Mouse (Mus musculus) cerebellum, adult (tissue): ENCODE results near the gene Usp24.

Experiments
- ATAC-seq: cut with Nextera tagmentation; 2 replicates; pipeline ENCODE4 v1.9.2; 2017; ENCODE audit warnings: mild to moderate bottlenecking, moderate library complexity, mixed read lengths; ENCODE audit not compliant: insufficient number of reproducible peaks, low FRiP score, low TSS enrichment

Gene Usp24

DNA sequence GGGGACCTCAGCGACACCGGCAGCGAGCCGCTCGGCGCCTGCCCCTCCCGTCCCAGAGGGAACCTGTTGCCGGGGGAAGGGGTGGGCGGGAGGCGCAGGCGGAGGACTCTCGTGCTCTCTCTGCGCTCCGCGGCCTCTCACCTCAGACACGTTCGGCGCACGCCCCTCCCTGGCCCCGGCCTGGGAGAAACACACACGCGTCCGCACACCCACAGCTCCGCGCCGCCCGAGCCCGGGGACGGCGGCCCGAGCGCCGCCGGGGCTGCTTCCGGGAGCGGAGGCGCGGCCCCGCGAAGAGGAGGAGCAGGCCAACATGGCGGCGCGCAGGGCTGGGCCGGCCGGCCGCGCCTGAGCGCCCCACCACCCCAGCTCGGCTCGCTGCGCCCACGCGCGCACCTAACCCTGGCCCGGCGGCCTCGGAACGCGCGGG is at the start of gene Usp24:
TSS of gene Usp24 (plus strand) at position 293 of the 430 bp plus-strand sequence.
- peak; percentile 76 for ATAC-seq

DNA sequence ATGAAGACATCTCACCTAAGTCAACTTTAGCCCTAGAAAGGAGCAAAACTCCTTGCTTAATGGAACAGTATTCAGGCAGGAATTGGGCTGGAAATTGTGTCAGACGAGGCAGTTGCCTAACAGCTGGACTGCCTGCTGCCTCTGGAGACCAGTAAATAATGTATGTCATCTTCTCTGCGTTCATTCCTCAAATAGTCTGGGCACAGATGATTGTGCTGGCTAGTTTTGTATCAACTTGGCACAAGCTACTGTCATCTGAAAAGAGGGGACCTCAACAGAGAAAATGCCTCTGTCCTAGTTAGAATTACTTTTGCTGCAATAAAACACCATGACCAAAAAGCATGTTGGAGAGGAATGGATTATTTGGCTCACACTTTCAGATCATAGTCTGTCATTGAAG is 39.1 kb upstream of the Usp24 start:
- no peak for ATAC-seq

DNA sequence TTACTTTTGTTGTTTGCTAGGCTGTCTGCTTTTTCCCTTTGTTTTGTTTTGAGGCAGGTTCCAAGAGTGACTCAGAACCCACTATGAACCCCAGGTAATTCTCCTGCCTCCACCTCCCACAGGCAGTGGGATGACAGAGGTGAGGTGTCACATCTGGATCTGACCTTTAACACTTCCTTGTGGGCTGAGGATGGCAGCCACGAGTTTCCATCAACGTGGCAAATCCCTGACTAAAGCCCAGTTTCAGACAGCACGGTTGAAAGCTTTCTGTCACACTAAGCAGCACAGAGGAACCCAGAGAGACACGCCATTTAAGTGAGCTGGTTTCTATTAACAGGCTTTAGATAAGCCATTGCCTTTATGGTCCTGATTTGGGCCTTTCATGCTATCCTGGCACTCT is 36.8 kb upstream of the Usp24 start:
- ATAC-seq = no peak

DNA sequence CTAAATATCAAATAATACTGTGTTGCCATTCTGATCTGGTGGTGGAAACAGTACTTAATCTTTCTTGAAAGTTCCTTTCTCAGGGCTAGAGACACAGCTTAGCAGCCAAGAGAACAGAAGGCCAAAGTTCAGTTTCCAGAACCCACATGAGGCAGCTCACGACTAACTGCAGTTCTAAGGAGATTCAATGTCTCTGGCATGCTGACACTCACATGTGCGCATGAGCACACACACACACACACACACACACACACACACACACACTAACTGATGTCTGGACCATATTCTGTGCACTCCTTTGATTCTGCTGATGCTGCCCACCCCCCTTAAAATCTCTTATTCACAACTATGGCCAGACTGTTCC is 34.9 kb upstream of the Usp24 start:
- no peak for ATAC-seq

DNA sequence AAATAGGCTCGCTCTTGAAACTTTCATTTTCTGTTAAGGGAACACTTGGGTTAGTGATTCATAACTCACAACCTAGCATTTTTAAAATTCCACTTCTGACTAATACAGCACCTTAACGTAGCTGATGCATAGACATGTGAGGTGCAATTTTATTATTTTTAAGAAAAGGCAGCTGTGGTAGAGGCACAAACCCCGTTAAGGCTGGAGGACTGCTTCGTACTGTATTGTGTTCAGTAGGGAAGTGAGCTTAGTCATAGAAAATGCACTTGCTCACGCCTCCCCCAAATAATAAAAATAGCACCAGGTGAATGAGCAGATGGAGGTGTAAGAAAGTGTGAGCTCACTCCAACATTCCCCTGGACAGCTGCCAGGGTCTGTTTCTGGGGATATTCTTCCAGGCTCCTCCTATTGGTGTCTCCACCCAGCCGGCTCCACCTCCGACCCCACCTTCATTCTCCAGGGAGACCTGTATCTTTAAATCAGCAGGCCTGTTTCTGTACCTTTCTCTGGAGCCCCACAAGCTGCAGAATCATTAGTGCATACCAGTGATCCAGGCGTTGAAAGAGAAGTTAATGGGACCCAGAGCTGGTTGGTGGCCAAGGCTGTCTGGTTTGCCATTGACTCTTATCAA is 34.4 kb upstream of the Usp24 start:
- peak; percentile 85 for ATAC-seq

DNA sequence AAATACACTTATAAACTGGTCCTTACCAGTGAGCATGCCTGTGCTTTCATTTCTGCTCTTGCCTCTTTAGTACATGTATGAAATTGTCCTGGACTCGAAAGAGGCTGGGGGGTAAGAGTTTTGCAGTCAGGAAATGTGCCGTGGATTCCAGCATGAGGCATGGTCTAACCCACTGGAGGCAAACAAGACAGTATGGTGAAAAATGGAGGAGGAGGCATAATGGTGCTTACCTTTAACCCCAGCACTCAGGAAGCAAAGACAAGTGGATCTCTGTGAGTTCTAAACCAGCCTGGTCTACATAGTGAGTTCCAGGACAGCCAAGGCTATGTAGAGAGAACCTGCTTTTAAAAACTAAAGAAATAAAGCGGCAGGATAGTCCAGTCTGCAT is 33.9 kb upstream of the Usp24 start:
- 0 out of 2 replicates have a peak, but pooled peaks have one; percentile 11 for ATAC-seq

DNA sequence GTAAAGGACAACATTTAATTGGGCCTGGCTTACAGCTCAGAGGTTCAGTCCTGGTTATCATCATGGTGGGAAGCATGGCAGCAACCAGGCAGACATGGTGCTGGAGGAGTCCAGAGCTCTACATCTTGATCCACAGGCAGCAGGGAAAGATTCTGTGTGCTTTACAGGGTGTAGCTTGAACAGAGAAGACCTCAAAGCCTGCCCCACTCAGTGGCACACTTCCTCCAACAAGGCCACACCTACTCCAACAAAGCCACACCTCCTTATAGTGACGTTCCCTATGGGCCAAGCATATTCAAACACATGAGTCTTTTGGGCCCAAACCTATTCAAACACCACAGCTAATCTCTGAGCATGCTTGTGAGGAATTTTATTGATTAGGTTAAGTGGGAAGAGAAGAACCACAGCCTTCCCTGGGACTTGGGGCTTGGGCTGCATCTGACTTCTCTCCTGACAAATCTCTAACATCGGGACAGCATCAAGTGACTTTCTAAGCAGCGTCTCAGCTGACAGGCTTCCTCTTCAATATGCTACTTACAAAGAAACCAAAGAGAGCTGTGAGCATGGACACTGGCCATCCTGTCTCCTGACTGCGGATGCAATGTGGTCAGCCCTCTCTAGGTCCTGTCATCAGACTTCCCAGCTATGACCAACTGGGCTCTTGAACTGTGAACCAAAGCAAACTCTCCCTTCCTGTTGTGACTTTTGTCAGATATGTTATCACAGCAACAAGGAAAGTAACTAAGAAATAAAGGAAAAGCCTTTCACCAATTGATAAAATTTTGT is 28.9 kb upstream of the Usp24 start:
- no peak for ATAC-seq

DNA sequence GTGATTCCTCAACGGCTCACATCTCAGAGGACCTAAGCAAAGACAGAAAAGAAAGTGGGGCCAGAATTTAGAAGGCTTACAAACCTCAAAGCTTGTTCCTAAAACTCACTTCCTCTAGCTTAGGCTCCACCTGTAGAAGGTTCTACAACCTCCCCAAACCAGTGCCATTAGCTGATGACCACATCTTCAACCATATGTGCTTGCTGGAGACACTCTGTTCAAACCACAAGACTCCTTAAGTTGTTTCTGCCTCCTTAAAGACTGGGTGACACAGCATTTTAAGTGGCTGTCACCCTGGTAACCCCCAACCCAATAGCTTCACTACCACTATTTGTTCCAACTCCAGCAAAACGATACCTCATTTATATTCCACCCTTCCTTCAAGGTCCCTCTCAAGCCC is 25.8 kb upstream of the Usp24 start:
- no peak for ATAC-seq

DNA sequence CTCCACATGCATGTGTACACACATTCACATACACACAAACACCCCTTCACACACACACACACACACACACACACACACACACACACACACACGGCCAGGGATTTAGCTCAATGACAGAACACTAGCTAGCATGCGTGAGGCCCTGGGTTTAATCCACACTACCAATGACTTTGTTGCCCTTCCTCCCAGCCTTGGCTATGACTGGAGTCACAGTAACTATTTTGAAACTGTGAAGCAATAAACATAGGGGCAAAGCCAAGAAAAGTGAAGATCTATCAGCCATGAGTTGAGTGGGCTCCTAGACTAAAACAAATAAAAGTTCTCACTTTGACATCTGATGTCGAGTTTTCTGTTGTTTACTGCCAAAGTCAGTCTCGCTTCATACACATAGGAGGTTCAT is 23.2 kb upstream of the Usp24 start:
- ATAC-seq = no peak

DNA sequence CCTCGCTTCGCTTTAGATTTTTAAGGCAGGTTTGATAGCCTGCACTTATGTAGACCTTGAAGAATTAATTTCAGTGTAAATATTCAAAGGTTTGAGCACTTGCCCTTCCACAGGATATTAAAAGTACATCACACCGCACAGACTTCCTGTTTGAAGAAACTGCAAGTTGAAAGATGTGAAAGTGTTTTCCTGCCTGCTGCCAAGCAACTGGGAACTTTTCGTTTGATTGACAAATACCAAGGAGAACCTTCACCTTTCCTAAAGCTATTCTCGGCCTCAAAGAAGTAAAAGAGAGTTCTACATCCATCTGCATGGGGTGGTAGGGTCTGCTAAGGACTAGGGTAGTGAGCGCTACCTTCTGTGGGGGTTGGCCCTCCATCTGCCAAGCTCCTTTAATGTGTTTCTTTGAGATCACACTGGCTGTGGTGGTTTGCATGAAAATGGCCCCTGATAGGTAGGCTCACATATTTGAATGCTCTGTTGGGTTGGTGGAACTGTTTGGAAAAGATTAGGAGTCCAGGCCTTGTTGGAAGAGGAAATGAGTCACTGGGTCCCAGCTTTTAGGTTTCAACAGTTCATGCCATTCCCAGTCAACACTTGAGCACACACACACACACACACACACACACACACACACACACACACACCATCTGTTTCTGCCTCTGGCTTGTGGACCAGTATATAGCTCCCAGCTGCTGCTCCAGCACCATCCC is 22.5 kb upstream of the Usp24 start:
- no peak for ATAC-seq

DNA sequence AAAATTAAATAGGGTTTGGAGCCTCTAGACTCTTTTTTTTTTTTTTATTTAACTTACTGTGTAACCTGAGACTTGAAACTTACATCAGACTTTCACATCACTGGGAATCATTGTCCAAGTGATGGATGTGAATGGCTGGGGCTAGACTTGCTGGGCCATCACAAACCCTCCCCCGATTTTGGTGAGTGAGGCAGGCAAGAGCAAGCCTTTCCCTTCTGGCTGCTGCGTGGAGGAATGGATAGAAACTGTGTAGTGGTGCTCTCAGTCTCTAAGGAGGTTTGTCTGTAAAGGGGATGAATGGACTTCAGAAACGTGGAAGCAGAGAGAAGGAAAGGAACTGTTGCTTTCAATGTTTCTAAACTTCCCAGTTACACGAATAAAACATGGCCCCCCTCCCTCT is 20.3 kb upstream of the Usp24 start:
- no peak for ATAC-seq

DNA sequence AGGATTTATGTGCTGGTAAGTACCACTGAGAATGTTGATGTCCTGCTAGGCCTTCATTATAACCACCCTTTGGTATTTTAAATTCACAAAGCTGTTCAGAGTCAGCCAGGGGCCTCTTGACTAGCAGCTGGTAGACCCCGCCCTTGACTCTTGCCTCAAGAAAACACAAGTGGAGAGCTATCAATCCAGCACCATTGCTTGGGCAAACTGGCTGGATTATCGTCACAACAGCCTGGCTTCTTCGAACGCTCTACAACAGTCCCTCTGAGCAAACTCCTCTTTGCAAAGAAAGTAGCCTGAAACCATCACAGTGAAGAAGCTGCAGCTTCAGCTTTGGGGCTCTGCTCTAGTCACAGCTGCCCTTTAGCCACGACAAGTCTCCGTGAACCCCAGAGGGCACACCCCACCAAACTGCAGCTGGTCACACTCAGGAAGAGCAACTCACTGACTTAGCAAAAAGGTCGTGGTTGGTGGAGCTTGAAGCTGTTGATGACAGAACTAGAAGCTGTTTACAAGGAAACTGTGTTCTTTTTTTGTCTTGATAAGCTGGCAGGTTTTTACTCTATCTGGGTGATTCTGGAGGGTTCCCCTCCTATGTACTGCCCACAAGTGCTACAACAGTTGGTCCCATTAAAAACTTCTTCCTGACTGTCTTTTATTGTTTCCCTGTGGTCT is 19.5 kb upstream of the Usp24 start:
- no peak for ATAC-seq

DNA sequence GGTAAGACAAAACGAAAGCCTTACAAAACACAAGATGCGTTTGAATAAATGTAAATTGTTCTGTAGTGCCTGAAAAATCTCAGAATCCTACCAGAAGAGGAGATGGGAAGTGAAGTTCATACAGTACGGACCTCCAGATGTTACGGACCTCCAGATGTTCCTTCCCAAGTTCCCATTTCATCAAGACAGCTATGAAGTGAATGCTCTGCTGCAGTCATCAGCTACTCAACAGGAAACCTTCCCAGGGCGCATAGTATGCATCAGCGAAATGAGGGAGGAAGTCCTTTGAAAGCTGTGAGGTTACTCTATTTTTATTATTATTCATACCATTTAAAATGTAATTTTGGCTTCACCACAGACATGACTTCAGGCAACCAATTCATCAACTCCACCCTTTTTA is 14.7 kb upstream of the Usp24 start:
- ATAC-seq = no peak

DNA sequence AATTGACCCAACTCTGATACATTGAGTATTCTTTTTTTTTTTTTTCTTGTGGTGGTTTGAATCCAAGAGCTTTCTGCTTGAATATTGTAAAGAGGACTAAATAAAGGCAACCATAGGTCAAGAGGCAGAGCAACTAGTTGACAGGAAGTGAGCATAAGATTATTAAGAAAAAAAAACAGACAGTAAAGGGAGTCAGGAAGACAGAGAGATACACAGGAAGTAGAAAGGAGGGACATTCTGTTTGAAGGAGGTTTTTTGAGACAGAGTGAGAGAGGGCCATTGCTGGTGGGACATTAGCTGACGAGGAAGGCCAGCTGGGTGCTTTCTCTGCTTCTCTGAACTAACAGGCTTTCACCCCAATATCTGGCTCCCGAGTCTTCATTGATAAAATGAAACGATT is 7.9 kb upstream of the Usp24 start:
- no peak for ATAC-seq

DNA sequence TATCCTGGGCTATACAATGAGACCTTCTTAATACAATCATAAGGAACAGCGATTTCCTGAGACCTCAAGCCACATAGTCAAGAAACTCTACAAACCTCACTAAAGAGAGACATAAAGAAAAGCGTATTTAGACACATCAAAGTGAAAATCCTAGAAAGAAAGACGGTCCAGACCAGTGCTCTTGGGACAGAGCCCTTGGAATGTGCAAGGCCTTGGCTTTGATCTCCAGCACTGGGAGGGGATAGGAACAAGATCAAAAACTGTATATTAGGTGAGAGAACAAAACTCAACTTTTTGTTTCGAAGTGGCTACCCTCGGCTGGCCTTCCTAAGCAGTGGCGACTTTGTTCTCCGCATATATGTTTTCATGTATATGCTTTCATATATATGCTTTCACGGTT is 3.4 kb upstream of the Usp24 start:
- ATAC-seq = no peak

DNA sequence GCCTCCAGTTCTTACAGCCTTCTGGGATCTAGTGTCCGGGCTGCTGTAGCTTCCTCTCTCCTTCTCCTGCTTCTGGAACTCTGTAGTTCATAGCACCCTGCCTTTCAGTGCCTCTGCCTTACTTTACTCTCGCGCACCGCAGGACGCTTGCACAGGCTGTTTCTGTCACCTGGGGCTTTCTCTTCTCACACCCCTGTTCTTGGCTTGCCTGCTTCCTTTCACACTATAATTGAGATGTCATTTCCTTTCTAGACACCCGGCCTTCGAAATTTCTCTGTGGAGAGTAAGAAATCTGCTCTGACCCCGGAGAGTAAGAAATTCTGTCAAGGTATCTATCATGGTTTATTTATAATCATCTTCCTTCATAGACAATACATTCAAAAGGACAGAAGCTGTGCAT is 2.9 kb upstream of the Usp24 start:
- ATAC-seq = no peak

DNA sequence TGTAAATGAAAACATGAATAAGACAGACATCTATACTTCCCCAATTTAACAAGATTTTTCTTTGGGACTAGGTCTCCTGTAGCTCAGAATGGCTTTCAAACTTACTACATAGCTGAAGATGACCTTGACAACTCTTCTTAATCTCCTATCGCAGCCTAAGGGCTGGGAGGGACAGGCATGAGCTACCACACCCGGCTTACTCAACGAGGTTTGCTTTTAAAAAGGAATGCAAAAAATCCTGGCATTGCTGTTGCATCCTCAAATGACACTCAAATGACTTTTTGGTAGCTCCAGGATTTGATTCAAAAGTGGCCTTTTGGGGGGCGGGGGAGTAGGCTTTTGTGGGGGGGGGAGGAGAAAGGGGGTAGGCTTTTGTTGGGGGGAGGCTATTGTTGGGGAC is 2.1 kb upstream of the Usp24 start:
- no peak for ATAC-seq

DNA sequence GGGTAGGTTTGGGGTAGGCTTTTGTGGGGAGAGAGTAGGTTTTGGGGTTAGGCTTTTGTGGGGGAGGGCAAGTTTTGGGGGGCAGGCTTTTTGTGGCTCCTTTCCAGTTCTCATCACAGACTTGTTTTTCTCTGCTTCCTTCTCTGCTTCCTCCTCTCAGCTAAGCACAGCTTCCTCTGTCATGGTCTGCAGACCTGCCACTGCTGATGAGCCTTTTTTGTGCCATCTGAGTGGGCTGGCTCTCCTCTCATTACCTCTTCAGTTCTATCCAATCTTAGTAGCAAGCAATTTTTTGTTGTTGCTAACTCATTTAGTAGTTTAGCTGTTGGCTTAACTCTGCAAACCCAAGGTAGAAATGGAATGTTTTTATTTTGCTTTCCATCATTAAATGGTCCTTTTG is 1.7 kb upstream of the Usp24 start:
- ATAC-seq = no peak

DNA sequence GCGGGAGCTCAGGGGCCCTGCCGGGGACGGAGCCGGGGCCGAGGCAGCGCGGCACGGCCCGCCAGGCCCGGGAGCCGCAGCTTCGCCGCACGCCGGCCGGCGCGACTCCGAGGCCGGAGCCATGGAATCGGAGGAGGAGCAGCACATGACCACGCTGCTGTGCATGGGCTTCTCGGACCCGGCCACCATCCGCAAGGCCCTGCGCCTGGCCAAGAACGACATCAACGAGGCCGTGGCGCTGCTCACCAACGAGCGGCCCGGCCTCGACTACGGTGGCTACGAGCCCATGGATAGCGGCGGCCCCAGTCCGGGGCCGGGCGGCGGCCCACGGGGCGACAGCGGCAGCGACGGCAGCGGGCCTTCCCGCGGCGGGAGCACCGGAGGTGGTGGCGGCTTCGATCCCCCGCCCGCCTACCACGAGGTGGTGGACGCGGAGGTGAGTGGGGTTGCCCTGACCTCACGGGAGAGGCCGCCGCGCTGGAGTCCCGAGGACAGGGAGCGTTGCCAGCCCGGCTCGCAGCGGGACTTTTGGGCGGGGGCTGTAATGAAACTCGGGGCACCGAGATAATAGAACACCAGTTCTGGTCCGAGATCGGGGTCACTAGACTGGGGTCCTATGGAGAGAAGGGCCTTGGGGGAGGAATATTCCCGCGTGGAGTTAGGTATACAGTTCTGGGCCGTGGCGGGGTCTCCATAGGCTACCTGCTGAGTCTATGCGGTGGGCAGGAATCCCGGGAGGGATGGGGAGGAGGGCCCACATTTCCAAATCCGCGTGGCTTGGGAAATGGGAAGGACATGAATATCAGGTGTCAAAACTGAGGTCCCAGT is 552 bp downstream of the Usp24 start:
- peak; percentile 47 for ATAC-seq
